Mouse (Mus musculus) heart, embryonic 14.5 days (tissue): ENCODE results near the gene Cited2. TPM values are rescaled to one million over a fixed set of nuclear protein-coding genes. Genes with fewer than 3 reads are reported as not detected.

Source experiments
- ATAC-seq: fragments of 200-750 bp; cut with Nextera tagmentation; 2 replicates; pipeline ENCODE4 v1.8.0; 2017; ENCODE audit warnings: low read depth, moderate TSS enrichment; ENCODE audit not compliant: insufficient number of reproducible peaks, insufficient read depth, low FRiP score
- H3K27ac ChIP-seq, 2 experiments: fragments of 200-500 bp in 1 of 2; fragments of 300-500 bp in 1 of 2; sonication (generic) in 1 of 2; replicated peaks in 1 of 2; 2 replicates each; pipeline ENCODE4 v1.5.1; 2012 to 2014; ENCODE audit warnings: low read depth in 2 of 2, low read length in 2 of 2, control low read depth in 1 of 2, mild to moderate bottlenecking in 1 of 2, mixed read lengths in 1 of 2; ENCODE audit not compliant: control insufficient read depth in 1 of 2, insufficient read depth in 1 of 2
- H3K27me3 ChIP-seq: fragments of 300-500 bp; sonication (generic); 2 replicates; pipeline ENCODE4 v1.6.1; 2014; ENCODE audit warnings: mild to moderate bottlenecking, low read length, control low read depth; ENCODE audit not compliant: control insufficient read depth, insufficient read depth
- H3K36me3 ChIP-seq: fragments of 300-500 bp; sonication (generic); 2 replicates; pipeline ENCODE4 v1.6.1; 2014; ENCODE audit warnings: mild to moderate bottlenecking, control low read depth, low read length, mixed read lengths; ENCODE audit not compliant: control insufficient read depth, insufficient read depth
- H3K4me1 ChIP-seq, 2 experiments: fragments of 200-500 bp in 1 of 2; fragments of 300-500 bp in 1 of 2; sonication (generic) in 1 of 2; 2 replicates each; pipeline ENCODE4 v1.6.1; 2012 to 2014; ENCODE audit warnings: low read length in 2 of 2, control low read depth in 1 of 2, mixed read lengths in 1 of 2; ENCODE audit not compliant: control insufficient read depth in 2 of 2, insufficient read depth in 2 of 2
- H3K4me2 ChIP-seq: fragments of 300-500 bp; sonication (generic); 2 replicates; pipeline ENCODE4 v1.6.1; 2014; ENCODE audit warnings: mild to moderate bottlenecking, low read length
- H3K4me3 ChIP-seq, 2 experiments: fragments of 200-500 bp in 1 of 2; fragments of 300-500 bp in 1 of 2; sonication (generic) in 1 of 2; 2 replicates each; pipeline ENCODE4 v1.5.1; 2012 to 2014; ENCODE audit warnings: low read length in 2 of 2, mild to moderate bottlenecking in 2 of 2, control low read depth in 1 of 2, low read depth in 1 of 2, moderate library complexity in 1 of 2; ENCODE audit not compliant: control insufficient read depth in 1 of 2, insufficient read depth in 1 of 2
- H3K9ac ChIP-seq: fragments of 300-500 bp; sonication (generic); 2 replicates; pipeline ENCODE4 v1.6.1; 2014; ENCODE audit warnings: mild to moderate bottlenecking, low read length
- H3K9me3 ChIP-seq: fragments of 300-500 bp; sonication (generic); 2 replicates; pipeline ENCODE4 v1.6.1; 2016; ENCODE audit warnings: low read length, control low read depth; ENCODE audit not compliant: control insufficient read depth
- WGBS: fragments of 180-500 bp; shearing (Covaris S2); extraction: QIAGEN DNeasy Blood & Tissue Kit; methylation state at CpG from one replicate; pipeline ENCODE4 v1.1.7; 2014; 5-methylcytosine and 5-hydroxymethylcytosine counted together
- polyA plus RNA-seq: library from polyadenylated mRNA; unstranded; fragments of >200 nt; fragmentation: Nextera tagmentation; extraction: Ambion mirVana; gene quantifications from 2 replicates; pipeline ENCODE4 v1.2.1, GENCODE M21; 2014

The Cited2 gene
- polyA plus RNA-seq, 1 experiment from 2014 or later: 37.2 TPM

GRCm38 (mm10) chr10:17719009-17719570 is 3.9 kb upstream of the Cited2 start:
- no peaks in the 10 kb centered on the region for H3K36me3 ChIP-seq
- H3K9me3 ChIP-seq: peaks cover 3% of the 10 kb centered on the region; the same call in 1 of the 2 replicates
- ATAC-seq: no peak
- H3K4me1 ChIP-seq: peaks cover 0 to 13% of the 10 kb centered on the region in 2 experiments; a peak in 2 of 4 replicates
- H3K9ac ChIP-seq: no peak overlapping the region
- H3K4me2 ChIP-seq: no peak overlapping the region
- H3K27me3 ChIP-seq: no peaks in the 10 kb centered on the region
- WGBS: 36% methylated on average over 4 of the region's 4 CpGs
- no peak overlapping the region for H3K27ac ChIP-seq
- no peak overlapping the region for H3K4me3 ChIP-seq

GRCm38 (mm10) chr10:17719646-17720045 is 3.4 kb upstream of the Cited2 start:
- WGBS: 96% methylated on average over 5 of the region's 5 CpGs
- Histone ChIP-seq H3K4me1 (peaks cover 0 to 13% of the 10 kb centered on the region in 2 experiments; a peak in 2 of 4 replicates), H3K4me3 (no peak overlapping the region), H3K9ac (no peak overlapping the region), H3K27ac (no peak overlapping the region), H3K4me2 (no peak overlapping the region), H3K36me3 (no peaks in the 10 kb centered on the region), H3K9me3 (peaks cover 3% of the 10 kb centered on the region; the same call in 1 of the 2 replicates), H3K27me3 (no peaks in the 10 kb centered on the region)
- ATAC-seq: no peak

GRCm38 (mm10) chr10:17720891-17721601 is 2.0 kb upstream of the Cited2 start:
- WGBS: 53% methylated on average over 8 of the region's 8 CpGs
- Histone ChIP-seq H3K27me3 (no peaks in the 10 kb centered on the region), H3K4me3 (peak overlapping the region in 1 of 2 experiments; percentile 97; a peak in 2 of 4 replicates), H3K4me2 (peak overlapping the region; percentile 88), H3K36me3 (no peaks in the 10 kb centered on the region), H3K4me1 (peaks cover 0 to 19% of the 10 kb centered on the region in 2 experiments; a peak in 2 of 4 replicates), H3K9ac (peak overlapping the region; percentile 97; the same call in 1 of the 2 replicates), H3K27ac (peak overlapping the region; percentile 97 to 100), H3K9me3 (peaks cover 2% of the 10 kb centered on the region; the same call in 1 of the 2 replicates)
- no peak for ATAC-seq

- WGBS: under 1% methylated on average over 21 of the region's 21 CpGs
- H3K4me2 ChIP-seq: peak overlapping the region; percentile 88
- no peaks in the 10 kb centered on the region for H3K27me3 ChIP-seq
- no peaks in the 10 kb centered on the region for H3K9me3 ChIP-seq
- peak overlapping the region; percentile 97 for H3K9ac ChIP-seq
- H3K4me3 ChIP-seq: peak overlapping the region; percentile 82 to 97
- H3K36me3 ChIP-seq: no peaks in the 10 kb centered on the region
- peaks cover 5 to 25% of the 10 kb centered on the region in 2 experiments for H3K4me1 ChIP-seq
- peak overlapping the region; percentile 97 to 100 for H3K27ac ChIP-seq
- no peak for ATAC-seq
Measured at GRCm38 (mm10) chr10:17721602-17722121, 1.4 kb upstream of the Cited2 start.

GRCm38 (mm10) chr10:17722158-17722557 is 860 bp upstream of the Cited2 start:
- no peaks in the 10 kb centered on the region for H3K27me3 ChIP-seq
- H3K4me3 ChIP-seq: peak overlapping the region; percentile 82 to 97
- H3K9me3 ChIP-seq: no peaks in the 10 kb centered on the region
- H3K27ac ChIP-seq: peak overlapping the region; percentile 97 to 100
- peak overlapping the region; percentile 88 for H3K4me2 ChIP-seq
- peaks cover 7 to 30% of the 10 kb centered on the region in 2 experiments for H3K4me1 ChIP-seq
- H3K9ac ChIP-seq: peak overlapping the region; percentile 97
- WGBS: 1% methylated on average over 24 of the region's 24 CpGs
- H3K36me3 ChIP-seq: no peaks in the 10 kb centered on the region
- ATAC-seq: peak; percentile 82

- ATAC-seq: peak; percentile 35
- no peaks in the 10 kb centered on the region for H3K9me3 ChIP-seq
- WGBS: under 1% methylated on average over 25 of the region's 30 CpGs
- H3K4me2 ChIP-seq: peak overlapping the region; percentile 88
- H3K4me1 ChIP-seq: peaks cover 12 to 33% of the 10 kb centered on the region in 2 experiments
- H3K27me3 ChIP-seq: no peaks in the 10 kb centered on the region
- H3K27ac ChIP-seq: peak overlapping the region; percentile 99 to 100
- H3K4me3 ChIP-seq: peak overlapping the region; percentile 94 to 97
- H3K36me3 ChIP-seq: no peaks in the 10 kb centered on the region
- H3K9ac ChIP-seq: peak overlapping the region; percentile 97
Measured at GRCm38 (mm10) chr10:17723421-17723841, 413 bp downstream of the Cited2 start.

- Histone ChIP-seq H3K27me3 (no peaks in the 10 kb centered on the region), H3K9me3 (no peaks in the 10 kb centered on the region), H3K4me2 (peak overlapping the region; percentile 88), H3K27ac (peak overlapping the region; percentile 99 to 100), H3K4me3 (peak overlapping the region; percentile 94 to 97), H3K4me1 (peaks cover 12 to 27% of the 10 kb centered on the region in 2 experiments), H3K36me3 (no peaks in the 10 kb centered on the region), H3K9ac (peak overlapping the region; percentile 97)
- under 1% methylated on average over 56 of the region's 65 CpGs for WGBS
- peak; percentile 22 for ATAC-seq
Measured at GRCm38 (mm10) chr10:17723871-17724741, 1.1 kb downstream of the Cited2 start.
